Mouse (Mus musculus): Measurements from ENCODE around the gene Lin7a.

Gene Lin7a

DNA sequence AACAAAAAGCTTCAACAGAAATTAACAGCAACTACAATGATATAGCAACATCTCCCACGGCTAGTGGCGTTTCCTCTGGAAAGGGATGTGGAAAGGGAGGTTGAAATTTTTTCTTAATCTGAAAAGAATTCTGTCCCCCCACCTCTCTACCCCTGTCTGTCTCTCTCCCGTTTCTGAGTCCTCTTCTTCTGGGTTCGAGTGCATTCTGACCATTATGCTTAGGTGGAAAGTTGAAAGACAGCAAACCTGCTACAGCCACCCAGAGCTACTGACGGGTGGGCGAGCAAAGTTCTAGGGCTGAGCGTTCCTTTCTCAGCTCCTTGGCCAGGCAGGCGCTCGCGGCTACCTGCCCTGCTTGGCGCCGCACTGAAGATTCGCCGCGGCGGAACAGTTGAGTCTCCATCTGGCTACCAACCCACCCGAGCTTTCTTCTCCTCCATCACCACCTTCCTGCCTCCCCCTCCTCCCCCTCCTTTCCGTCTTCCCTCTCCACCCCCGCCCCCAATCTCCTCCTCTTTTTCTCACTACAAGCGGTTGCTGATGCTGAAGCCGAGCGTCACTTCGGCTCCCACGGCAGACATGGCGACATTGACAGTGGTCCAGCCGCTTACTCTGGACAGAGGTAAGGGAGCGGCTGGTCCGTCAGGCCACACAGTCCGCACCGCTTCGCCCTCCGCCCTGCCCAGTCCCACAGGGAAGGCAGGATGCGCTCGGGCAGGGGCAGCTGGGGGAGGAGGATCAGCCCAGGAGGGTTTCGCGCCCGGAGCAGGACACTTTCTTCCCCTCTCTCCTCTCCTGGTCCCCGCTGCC, at the start of gene Lin7a:
Lin7a (plus strand) TSS at position 366 of the 810 bp plus-strand sequence.
- DNase-seq (ENCODE audit: extremely low spot score, low spot score): no peak

DNA sequence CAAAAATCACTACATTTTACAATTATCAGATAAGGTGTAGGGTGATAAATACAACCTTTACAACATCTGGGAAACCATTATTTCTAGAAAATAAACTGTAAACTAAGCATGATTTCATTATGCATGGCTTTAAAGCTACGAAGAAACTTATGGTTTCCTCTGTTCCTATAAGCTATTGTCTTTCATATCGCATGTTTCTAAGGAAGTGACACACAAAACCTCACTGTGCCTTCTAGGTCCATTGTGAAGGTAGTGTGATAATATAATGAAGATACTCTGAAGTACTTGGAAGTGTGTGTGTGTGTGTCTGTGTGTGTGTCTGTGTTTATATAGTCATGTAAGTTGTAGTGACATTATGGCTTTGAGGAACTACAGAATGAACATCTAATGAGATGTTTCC, 49.8 kb upstream of the Lin7a start:
- no peak for DNase-seq (ENCODE audit: extremely low spot score, low spot score)

- no peak for DNase-seq (ENCODE audit: extremely low spot score, low spot score)
Observed at GRCm38 (mm10) chr10:107222406-107223185, 48.9 kb upstream of the Lin7a start.

DNA sequence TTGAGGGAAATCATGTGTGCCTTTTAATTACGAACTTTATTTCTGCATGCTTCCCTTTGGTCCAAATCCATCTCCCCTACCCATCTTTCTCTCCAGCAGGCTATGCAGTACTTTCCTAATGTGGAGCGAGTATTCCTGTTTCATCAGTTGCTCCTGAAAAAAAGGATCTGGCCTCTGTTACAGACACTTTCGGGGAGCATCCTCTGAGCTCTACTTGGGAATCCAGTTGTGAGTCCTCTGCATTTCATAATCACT, 48.4 kb upstream of the Lin7a start:
- no peak for DNase-seq (ENCODE audit: extremely low spot score, low spot score)

GRCm38 (mm10) chr10:107223821-107224220, 47.7 kb upstream of the Lin7a start:
- no peak for DNase-seq (ENCODE audit: extremely low spot score, low spot score)

DNA sequence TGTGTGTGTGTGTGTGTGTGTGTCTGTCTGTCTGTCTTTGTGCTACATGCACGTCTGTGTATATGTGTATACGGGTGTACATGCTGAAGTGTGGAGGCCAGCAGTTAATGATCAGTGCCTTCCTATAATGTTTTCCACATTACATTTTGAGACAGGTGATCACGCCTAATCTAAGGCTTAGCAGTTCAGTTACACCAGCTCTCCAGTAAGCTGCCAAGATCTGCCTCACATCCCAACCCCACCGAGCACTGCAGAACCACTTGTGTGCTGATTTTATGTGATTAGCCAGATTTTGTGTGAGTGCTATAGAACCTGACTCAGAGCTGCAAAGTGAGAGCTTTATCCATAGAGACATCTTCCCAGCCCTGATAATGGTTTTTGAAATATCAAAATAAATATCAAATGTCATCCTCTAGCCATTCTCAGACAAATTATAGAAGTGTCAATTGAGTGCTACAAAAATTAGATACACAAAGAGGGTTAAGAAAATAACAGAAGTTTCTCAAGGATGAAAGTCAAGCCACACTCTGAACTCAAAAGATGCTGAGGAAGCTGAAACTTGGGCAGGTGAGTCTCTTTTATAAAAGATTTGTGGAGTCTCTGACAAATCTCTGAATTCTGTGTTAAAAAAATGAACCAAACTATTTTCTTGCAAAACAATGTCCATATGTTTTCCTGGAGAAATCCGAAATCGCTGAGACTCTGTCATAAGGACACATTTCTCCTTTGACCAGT, 46.7 kb upstream of the Lin7a start:
- DNase-seq (ENCODE audit: extremely low spot score, low spot score): no peak

- DNase-seq (ENCODE audit: extremely low spot score, low spot score): no peak
Observed at GRCm38 (mm10) chr10:107225331-107225835, 46.1 kb upstream of the Lin7a start.

- no peak for DNase-seq (ENCODE audit: extremely low spot score, low spot score)
Observed at GRCm38 (mm10) chr10:107225871-107226270, 45.6 kb upstream of the Lin7a start.

DNA sequence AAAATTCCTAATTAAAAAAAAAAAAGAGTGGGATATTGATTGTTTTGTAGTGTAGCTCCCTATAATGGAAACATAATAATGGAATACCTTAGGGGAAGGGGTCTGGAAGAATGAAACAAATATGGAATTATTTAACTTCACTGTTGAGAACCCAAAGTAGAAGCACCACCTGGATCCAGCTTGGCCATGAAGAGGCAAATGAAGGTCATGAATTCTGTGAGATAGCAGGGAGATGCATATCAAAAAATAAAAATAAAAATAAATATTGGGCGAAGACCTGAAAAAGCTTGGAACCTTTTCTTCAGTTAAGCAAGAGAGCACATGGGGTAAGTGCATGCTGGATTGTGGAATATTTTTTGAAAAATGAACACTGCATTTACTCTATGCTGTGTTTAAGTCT, 43.6 kb upstream of the Lin7a start:
- no peak for DNase-seq (ENCODE audit: extremely low spot score, low spot score)

DNA sequence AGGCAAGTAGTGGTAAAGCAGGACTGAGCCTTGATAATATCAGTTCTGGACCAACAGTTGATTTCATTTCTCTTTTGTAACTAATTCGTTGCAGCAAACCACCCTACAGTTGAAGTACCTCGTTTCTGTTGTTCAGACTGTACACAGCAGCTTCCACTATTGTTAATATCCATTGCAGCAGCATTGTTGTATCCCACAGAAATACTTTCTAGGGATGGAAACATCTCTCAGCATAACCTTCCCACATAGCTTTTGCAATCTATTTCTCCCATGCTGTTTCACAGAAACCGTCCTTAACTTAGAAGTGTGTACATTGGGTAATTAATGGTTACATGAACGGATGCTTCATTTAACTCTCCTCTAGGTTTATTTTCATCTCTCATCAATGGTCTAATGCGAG, 42.7 kb upstream of the Lin7a start:
- DNase-seq (ENCODE audit: extremely low spot score, low spot score): no peak

- DNase-seq (ENCODE audit: extremely low spot score, low spot score): no peak
Observed at GRCm38 (mm10) chr10:107229416-107229815, 42.1 kb upstream of the Lin7a start.

DNA sequence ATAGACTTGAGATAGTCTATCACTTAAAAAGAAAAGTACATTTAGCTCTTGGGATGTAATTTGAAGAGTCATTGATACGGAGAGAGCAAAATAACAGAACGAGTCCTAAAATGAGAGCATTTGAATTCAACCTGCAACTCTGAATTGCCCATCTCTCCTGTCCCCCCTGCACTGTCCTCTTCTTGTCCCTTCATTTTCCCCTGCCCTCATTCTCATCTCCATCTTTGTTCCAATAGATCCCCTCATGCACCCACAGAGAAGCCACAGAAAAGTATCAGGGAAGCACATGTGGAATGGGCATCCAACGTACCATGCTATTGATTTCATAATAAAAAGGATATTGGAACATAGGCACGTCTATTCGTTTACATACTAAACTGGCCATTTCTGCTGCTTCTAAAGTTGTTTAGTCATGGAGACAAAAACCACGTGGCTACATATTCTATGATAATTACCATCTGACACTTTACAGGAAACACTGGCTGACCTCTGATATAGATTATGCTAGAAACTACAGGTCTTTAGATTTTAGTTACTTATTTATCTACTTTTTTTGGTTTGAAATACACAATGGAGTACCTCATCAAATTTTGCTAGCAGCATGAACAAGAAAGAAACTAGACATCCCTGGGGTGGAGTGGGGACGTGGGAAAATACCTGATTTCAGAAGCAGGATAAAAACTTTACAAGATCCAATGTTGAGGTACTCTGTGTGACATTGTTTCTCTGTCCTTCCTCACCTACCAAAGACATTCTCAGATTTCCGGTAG, 41.2 kb upstream of the Lin7a start:
- no peak for DNase-seq (ENCODE audit: extremely low spot score, low spot score)

- DNase-seq (ENCODE audit: extremely low spot score, low spot score): no peak
Observed at GRCm38 (mm10) chr10:107230851-107231130, 40.7 kb upstream of the Lin7a start.

GRCm38 (mm10) chr10:107231421-107232010, 40.0 kb upstream of the Lin7a start:
- DNase-seq (ENCODE audit: extremely low spot score, low spot score): no peak

DNA sequence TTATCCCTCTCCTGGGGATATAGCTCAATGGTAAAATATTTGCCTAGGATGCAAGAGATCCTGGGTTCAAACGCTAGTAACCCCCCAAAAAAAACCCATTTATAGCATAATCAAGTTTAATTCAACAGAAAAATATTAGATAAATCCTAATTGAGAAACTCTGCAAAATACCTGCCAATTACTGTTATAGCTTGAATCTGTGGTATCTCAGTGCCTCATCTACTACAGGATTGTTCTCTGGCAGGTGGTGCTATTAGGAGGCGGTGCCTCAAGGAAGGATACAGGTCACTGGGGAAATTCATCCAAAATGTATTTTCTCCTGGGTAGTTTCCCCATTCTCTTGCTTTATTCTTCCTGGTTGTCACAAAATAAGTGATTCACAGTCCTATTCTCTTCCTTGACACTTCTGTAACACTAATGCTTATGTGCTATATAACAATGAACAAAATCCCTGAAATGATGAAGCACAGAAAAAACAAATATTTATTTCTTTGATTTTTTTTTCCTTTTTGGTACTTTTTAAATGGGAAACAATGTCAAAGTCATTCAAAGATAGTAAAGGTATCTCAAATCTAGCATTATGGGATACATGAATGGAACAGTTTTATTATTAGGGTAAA, 38.9 kb upstream of the Lin7a start:
- DNase-seq (ENCODE audit: extremely low spot score, low spot score): no peak

GRCm38 (mm10) chr10:107233221-107233620, 38.3 kb upstream of the Lin7a start:
- no peak for DNase-seq (ENCODE audit: extremely low spot score, low spot score)

DNA sequence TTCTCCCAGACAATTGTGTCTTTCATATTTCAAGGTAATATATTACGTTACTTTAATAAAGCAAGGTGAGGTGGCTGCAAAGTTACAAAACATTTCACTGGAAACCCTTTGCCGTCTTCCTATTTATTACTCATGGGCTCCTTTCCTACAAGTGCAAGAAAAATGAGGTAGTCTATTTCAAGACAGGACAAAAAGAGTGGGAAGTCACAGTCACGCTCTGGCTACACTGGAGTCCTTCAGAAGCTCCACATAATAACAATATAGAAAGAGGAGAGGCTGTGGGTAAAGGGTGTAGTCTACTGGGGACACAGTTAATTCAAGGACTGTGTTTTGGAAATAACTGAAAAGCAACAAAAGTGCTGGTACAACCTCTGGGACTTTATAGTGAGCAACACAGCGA, 37.7 kb upstream of the Lin7a start:
- DNase-seq (ENCODE audit: extremely low spot score, low spot score): no peak

GRCm38 (mm10) chr10:107234421-107235400, 36.8 kb upstream of the Lin7a start:
- no peak for DNase-seq (ENCODE audit: extremely low spot score, low spot score)

DNA sequence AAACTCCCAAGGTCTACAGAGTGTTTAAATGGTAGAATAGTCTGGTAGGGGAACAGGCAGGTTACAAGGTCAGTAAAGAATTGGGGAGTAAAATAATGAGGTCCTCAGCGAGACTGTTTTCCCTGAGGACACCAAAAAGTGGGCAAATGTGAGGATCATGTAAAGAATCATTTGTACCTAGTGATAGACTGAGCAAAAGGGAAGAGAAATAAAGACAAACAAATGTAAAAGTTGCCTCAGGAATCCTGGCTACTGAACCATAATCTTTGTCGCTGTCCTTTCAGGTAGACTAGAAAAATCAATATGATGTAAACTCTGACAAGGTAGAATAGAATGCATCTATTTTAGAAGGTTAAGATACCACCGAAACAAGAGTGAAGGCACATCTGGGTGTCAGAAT, 36.0 kb upstream of the Lin7a start:
- DNase-seq (ENCODE audit: extremely low spot score, low spot score): no peak

DNA sequence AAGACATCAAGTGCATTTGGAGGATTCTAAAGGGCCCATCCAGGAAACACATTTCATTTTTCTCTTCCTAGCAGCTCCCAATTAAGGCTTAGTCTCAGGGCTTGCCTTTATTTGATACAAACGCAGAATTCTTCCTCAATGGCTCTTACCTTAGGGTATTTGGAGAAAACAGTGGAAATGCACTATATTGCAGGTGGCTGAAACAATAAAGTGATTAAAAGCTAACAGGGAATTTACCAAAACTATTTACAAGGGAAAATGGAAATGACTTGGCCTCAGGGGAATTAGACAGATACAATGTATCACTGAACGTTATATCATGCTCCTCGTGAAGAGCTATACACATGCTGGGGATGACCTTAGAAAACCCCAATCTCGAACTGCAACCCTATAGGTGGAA, 35.3 kb upstream of the Lin7a start:
- DNase-seq (ENCODE audit: extremely low spot score, low spot score): no peak

Measured in neural tube, embryonic 10.5 days (tissue).